Mouse (Mus musculus) spleen, adult 2 months (tissue): Measurements from ENCODE around the gene Tfb2m.
"Not testable (repeated sequence)": the region's sequence is repeated elsewhere in the genome, so short reads cannot be mapped to it uniquely, and the experiment has no call there.

Experiments used
- CTCF ChIP-seq: fragments of 200-500 bp; IDR thresholded peaks from 2 replicates; pipeline ENCODE4 v1.5.1; 2011; ENCODE audit warnings: mild to moderate bottlenecking, inconsistent platforms; ENCODE audit not compliant: insufficient read depth, insufficient read length, insufficient replicate concordance; ENCODE audit errors: extremely low read depth
- POLR2A ChIP-seq: fragments of 200-500 bp; IDR thresholded peaks from 2 replicates; pipeline ENCODE4 v1.6.1; 2011; ENCODE audit warnings: low read depth, low read length, inconsistent platforms

GRCm38 (mm10) chr1:179545768-179546550, at the start of gene Tfb2m, which contains the start of gene Cnst:
- TF ChIP-seq CTCF: not testable (repeated sequence)
- TF ChIP-seq POLR2A: peak; percentile 5; the same call in 1 of the 2 replicates
